Mouse (Mus musculus) midbrain, embryonic 14.5 days (tissue): Measurements from ENCODE around the gene Cbx7. TPM values are rescaled to one million over a fixed set of nuclear protein-coding genes. Genes with fewer than 3 reads are reported as not detected.
A peak's percentile ranks its signal among the peaks of the same experiment; 100 is the strongest.

ENCODE experiments used
- ATAC-seq: fragments of 200-750 bp; cut with Nextera tagmentation; 2 replicates; pipeline ENCODE4 v1.8.0; 2017; ENCODE audit warnings: moderate number of reproducible peaks, moderate library complexity; ENCODE audit not compliant: low FRiP score, low TSS enrichment
- DNase-seq: peaks from one replicate; pipeline ENCODE4 v3.0.0-alpha.2; 2015
- H3K27ac ChIP-seq: fragments of 300-500 bp; sonication (generic); replicated peaks from 2 replicates; pipeline ENCODE4 v1.5.1; 2014; ENCODE audit warnings: mild to moderate bottlenecking, low read depth, low read length, moderate library complexity
- H3K27me3 ChIP-seq: fragments of 300-500 bp; sonication (generic); 2 replicates; pipeline ENCODE4 v1.6.1; 2014; ENCODE audit warnings: low read length, control low read depth, mixed read lengths; ENCODE audit not compliant: control insufficient read depth, insufficient read depth
- H3K36me3 ChIP-seq: fragments of 300-500 bp; sonication (generic); 2 replicates; pipeline ENCODE4 v1.6.1; 2014; ENCODE audit warnings: low read length, control low read depth; ENCODE audit not compliant: control insufficient read depth, insufficient read depth
- H3K4me1 ChIP-seq: fragments of 300-500 bp; sonication (generic); 2 replicates; pipeline ENCODE4 v1.6.1; 2014; ENCODE audit warnings: mild to moderate bottlenecking, antibody characterized with exemption, low read length, control low read depth; ENCODE audit not compliant: control insufficient read depth, insufficient read depth
- H3K4me2 ChIP-seq: fragments of 300-500 bp; sonication (generic); 2 replicates; pipeline ENCODE4 v1.6.1; 2014; ENCODE audit warnings: mild to moderate bottlenecking, low read length, moderate library complexity
- H3K4me3 ChIP-seq: fragments of 300-500 bp; sonication (generic); replicated peaks from 2 replicates; pipeline ENCODE4 v1.5.1; 2014; ENCODE audit warnings: low read depth, low read length
- H3K9ac ChIP-seq: fragments of 300-500 bp; sonication (generic); replicated peaks from 2 replicates; pipeline ENCODE4 v1.6.1; 2014; ENCODE audit warnings: mild to moderate bottlenecking, low read length, moderate library complexity
- H3K9me3 ChIP-seq: fragments of 300-500 bp; sonication (generic); 2 replicates; pipeline ENCODE4 v1.6.1; 2016; ENCODE audit warnings: low read length, control low read depth, mixed read lengths; ENCODE audit not compliant: control insufficient read depth
- WGBS: fragments of 180-500 bp; shearing (Covaris S2); extraction: QIAGEN DNeasy Blood & Tissue Kit; methylation state at CpG from one replicate; pipeline ENCODE4 v1.1.7; 2014; 5-methylcytosine and 5-hydroxymethylcytosine counted together
- polyA plus RNA-seq: library from polyadenylated mRNA; unstranded; fragments of >200 nt; fragmentation: Nextera tagmentation; extraction: Ambion mirVana; gene quantifications from 2 replicates; pipeline ENCODE4 v1.2.1, GENCODE M21; 2014

Gene Cbx7
- polyA plus RNA-seq, 1 experiment from 2014 or later, result 4.4 TPM

DNA sequence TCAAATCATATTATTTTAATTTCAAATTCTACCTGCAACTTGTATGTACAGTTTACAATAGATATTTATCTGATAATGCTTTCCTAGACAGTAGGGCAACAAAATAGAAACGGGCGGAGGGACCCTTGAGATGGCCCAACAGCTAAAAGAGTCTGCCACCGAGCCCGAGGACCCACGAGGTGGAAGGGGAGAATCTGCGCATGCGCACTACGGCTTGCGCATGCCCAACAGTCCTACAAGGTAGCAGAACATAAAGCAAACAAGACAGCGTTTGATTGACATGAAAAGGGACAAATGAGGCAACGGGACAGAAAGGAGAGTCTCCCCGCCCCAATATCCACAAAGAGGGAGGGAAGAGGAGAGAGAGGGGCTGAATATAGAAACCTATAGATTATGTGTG is 31.9 kb downstream of the Cbx7 start:
- DNase-seq (no peak), ATAC-seq (no peak)
- WGBS, result 94% methylated on average over 12 of the region's 12 CpGs
- Histone ChIP-seq H3K4me1 (peaks cover 7% of the 10 kb centered on the region; the same call in 1 of the 2 replicates), H3K27ac (no peak overlapping the region), H3K4me2 (no peak overlapping the region), H3K9me3 (no peaks in the 10 kb centered on the region), H3K36me3 (no peaks in the 10 kb centered on the region), H3K4me3 (no peak overlapping the region), H3K27me3 (no peaks in the 10 kb centered on the region), H3K9ac (no peak overlapping the region)

DNA sequence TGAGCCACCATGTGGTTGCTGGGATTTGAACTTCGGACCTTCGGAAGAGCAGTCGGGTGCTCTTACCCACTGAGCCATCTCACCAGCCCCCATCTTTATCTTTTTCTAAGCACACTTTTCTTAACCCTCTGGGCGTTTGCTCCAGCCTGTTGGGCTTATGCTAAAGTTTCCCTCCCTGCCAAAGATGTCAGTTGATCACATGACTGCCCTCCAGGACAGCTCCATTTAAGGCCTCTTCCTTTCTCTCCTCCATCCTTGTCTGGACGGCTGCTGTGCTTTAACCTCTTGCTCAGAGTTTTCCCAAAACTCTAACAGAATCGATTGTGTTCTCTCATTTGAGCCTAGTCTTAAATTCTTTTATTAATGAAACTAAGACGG is 34.6 kb downstream of the Cbx7 start:
- Histone ChIP-seq H3K36me3 (no peaks in the 10 kb centered on the region), H3K4me3 (no peak overlapping the region), H3K9ac (no peak overlapping the region), H3K27ac (no peak overlapping the region), H3K9me3 (no peaks in the 10 kb centered on the region), H3K27me3 (peaks cover 9% of the 10 kb centered on the region; the same call in 1 of the 2 replicates), H3K4me1 (peaks cover 23% of the 10 kb centered on the region), H3K4me2 (no peak overlapping the region)
- no peak for DNase-seq
- ATAC-seq, result no peak
- 66% methylated on average over 7 of the region's 7 CpGs for WGBS

DNA sequence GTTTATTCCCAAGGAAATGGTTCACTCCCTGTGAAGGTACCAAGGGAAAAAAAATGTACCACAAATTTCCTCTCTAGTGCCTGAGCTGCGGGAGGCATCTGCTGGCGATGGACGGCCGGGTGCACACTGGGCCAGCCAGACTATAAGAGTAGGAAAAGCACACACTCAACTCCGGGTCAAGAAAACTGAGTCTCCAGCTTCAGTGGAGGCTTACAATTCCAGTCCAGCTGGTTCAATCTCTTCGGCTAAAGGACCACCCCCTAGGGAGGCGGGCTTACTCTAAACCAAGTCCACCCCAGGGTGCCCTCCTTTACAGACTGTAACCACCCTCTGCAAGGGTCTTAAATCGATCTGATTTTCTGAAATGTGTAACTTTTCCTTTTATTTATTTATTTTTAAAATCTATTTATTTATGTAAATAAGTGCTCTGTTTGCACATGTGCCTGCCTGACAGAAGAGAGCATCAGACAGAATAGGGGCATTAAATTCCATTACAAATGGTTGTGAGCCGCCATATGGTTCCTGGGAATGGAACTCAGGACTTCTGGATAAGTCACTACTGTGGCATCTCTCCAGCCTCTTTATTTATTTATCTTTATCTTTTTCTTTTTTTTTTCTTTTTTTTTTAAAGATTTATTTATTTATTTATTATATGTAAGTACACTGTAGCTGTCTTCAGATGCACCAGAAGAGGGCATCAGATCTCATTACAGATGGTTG is 35.1 kb downstream of the Cbx7 start:
- Histone ChIP-seq H3K9me3 (no peaks in the 10 kb centered on the region), H3K36me3 (no peaks in the 10 kb centered on the region), H3K9ac (no peak overlapping the region), H3K27me3 (peaks cover 9% of the 10 kb centered on the region; the same call in 1 of the 2 replicates), H3K4me1 (peaks cover 23% of the 10 kb centered on the region), H3K27ac (no peak overlapping the region), H3K4me2 (no peak overlapping the region), H3K4me3 (no peak overlapping the region)
- no peak for DNase-seq
- 35% methylated on average over 9 of the region's 9 CpGs for WGBS
- no peak for ATAC-seq

DNA sequence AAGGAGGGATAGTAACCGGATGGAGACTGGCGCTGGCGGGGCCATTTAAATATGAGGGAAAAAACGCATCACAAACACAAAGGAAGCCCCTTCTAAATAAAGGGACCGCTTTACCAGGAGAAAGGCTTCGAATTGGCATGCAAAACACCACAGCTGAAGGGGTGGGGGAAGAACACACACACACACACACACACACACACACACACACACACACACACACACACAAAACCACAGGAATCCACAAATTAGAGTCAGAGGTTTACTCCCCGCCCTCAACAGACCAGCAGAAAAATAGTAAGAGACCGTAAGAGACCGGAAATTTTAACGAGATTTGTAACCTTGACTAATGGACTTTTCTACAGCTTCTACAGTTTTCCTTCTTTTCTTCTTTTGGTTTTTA is 36.1 kb downstream of the Cbx7 start:
- no peaks in the 10 kb centered on the region for H3K9me3 ChIP-seq
- ATAC-seq, result no peak
- WGBS, result under 1% methylated on average over 10 of the region's 10 CpGs
- H3K9ac ChIP-seq, result no peak overlapping the region
- H3K27me3 ChIP-seq, result peaks cover 9% of the 10 kb centered on the region; the same call in 1 of the 2 replicates
- DNase-seq, result peak; percentile 50
- no peak overlapping the region for H3K27ac ChIP-seq
- H3K4me2 ChIP-seq, result peak overlapping the region; percentile 43
- H3K4me3 ChIP-seq, result 0 out of 2 replicates have a peak overlapping the region, but pooled peaks have one; percentile 2
- no peaks in the 10 kb centered on the region for H3K36me3 ChIP-seq
- peaks cover 23% of the 10 kb centered on the region for H3K4me1 ChIP-seq

DNA sequence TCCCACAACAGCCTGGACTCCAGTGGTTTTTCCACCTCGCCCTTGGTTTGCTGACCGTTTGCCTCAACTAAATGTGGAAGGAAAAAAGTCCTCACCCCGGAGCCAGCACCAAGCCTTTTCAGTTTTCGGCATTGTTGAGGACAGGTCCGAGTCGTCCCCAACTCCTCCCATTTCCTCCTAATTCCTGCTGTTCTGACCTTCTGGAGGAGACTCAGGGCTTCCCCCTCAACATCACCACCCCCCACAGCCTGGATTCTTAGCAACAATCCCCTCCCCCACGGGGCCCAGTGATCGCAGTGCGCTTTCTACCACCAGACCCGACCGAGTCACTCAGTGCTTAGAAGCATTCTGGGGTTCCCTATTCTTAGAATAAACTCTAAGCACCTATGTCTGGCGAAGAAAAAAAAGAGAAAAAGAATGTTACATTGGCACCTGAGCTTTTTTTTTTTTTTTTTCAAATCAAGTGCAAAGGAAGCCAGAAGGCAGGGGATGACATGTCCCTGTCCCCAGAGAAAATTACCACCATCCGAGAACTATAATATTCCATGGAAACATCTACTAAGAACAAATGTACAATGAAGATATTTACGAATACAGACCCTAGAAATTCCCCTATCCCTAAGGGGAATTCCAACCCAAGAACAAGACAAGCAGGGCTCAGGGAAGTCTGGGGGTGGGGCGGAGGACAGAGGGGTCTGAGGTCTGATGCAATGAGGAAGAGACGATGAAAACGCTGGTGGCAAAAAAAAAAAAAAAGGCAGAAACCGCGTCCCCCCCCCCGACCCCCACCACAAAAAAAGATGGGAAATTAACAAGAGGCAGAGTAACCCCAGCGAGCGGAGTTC is 37.0 kb downstream of the Cbx7 start:
- Histone ChIP-seq H3K4me1 (peaks cover 23% of the 10 kb centered on the region), H3K27ac (no peak overlapping the region), H3K4me2 (peak overlapping the region; percentile 43), H3K9ac (no peak overlapping the region), H3K4me3 (peak overlapping the region; percentile 57; the same call in 1 of the 2 replicates), H3K36me3 (no peaks in the 10 kb centered on the region), H3K27me3 (peaks cover 9% of the 10 kb centered on the region; the same call in 1 of the 2 replicates), H3K9me3 (no peaks in the 10 kb centered on the region)
- WGBS, result 2% methylated on average over 22 of the region's 22 CpGs
- ATAC-seq (no peak), DNase-seq (peak; percentile 44)

DNA sequence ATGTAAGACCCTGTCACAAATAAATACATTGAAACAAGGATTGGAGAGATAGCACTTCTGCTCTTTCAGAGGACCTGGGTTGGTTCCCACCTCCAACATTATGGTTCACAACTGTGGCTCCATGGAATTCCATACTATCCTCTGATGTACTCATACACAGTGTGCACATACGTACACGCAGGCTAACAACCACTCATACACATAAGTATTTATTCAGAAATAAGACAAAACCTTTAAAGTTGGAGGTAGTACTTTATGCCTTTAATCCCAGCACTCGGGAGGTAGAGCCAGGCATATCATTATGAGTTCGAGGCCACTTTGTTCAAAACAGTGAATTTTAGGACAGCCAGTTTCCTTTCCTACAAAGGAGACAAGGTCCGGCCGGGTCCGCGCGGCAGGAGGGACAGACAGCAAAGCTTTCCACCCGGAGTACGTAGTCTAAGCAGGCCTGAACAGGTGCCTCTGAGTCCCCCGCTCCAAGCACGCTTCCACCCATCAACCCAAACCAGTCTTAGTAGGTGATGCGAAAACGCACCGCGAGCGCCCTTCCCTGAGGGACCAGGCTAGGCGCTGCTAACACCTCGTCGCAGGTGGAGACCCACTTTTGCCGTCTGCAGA is 37.8 kb downstream of the Cbx7 start:
- Histone ChIP-seq H3K4me3 (peak overlapping the region; percentile 57), H3K9ac (no peak overlapping the region), H3K4me2 (peak overlapping the region; percentile 79), H3K9me3 (no peaks in the 10 kb centered on the region), H3K36me3 (no peaks in the 10 kb centered on the region), H3K4me1 (peaks cover 23% of the 10 kb centered on the region), H3K27ac (no peak overlapping the region), H3K27me3 (peaks cover 9% of the 10 kb centered on the region; the same call in 1 of the 2 replicates)
- no peak for DNase-seq
- 5% methylated on average over 22 of the region's 22 CpGs for WGBS
- peak; percentile 27; the same call in 1 of the 2 replicates for ATAC-seq

DNA sequence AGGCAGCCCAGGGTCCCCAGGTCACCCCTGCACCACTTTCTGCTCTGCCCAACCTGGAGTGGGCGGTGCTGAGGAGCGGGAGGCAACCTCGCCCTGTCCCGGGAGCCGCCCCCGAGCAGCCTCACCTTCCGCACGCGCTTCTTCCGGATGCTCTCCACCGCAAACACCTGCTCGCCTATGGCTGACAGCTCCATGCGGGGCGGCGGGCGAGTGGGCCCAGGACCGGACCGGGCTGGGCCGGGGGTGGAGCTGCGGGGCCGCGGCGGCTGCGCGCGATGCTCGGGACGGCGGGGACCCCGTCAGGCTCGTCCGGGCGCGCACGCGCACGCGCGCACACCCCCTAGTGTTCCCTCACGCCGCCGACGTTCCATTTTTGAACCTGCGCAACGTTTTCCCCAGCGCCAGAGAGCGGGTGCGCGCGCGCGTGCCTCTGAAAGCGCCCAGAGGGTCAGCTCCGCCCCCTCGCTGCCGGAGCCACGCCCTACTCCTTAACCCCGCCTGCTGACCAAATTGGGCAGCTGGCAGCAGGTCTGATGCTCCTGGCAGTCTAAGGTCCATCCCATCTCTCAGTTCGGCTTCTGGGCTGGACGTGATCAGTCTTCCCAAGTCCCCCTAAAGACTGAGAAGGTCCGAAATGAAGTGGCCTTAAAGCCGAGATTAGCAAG is 38.5 kb downstream of the Cbx7 start:
- ATAC-seq, result peak; percentile 48; the same call in 1 of the 2 replicates
- Histone ChIP-seq H3K4me2 (peak overlapping the region; percentile 79), H3K36me3 (no peaks in the 10 kb centered on the region), H3K4me1 (peaks cover 25% of the 10 kb centered on the region), H3K27ac (0 out of 2 replicates have a peak overlapping the region, but pooled peaks have one; percentile 13), H3K4me3 (peak overlapping the region; percentile 57), H3K9ac (peak overlapping the region; percentile 63), H3K9me3 (no peaks in the 10 kb centered on the region), H3K27me3 (peaks cover 9% of the 10 kb centered on the region; the same call in 1 of the 2 replicates)
- peak; percentile 93 for DNase-seq
- under 1% methylated on average over 62 of the region's 62 CpGs for WGBS

DNA sequence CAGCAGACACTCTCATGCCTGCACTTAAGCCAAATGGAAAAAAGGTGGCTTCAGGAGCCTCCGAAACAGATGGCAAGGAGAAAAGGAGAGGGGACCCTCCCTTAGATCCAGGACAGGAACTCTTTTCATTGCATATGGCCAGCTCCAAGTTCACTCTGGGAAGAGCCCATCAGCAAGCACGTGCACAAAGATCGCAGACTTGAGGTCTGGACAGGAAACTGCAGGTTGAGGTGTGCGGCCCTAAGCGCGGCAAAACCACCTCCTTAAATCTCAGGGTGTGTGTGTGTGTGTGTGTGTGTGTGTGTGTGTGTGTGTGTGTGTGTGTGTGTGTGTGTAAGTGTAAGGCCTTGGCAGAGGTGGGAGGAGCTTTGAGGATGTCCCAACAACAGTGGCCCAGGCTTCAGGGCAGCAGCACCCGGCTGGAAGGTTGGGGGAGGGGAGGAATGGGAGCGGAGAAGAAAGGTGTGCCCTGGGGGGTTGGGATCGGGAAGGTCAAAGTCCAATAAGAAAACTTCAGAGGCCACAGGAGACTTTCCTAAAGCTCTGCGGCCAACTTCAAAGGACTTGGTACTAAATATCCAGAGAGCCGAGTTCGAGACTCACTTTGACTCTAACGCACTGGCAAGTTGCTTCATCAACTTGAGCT is 39.3 kb downstream of the Cbx7 start:
- no peak for ATAC-seq
- DNase-seq, result peak; percentile 16
- no peaks in the 10 kb centered on the region for H3K36me3 ChIP-seq
- H3K4me3 ChIP-seq, result peak overlapping the region; percentile 57
- H3K4me2 ChIP-seq, result peak overlapping the region; percentile 79
- H3K27me3 ChIP-seq, result peaks cover 9% of the 10 kb centered on the region; the same call in 1 of the 2 replicates
- no peak overlapping the region for H3K27ac ChIP-seq
- WGBS, result 18% methylated on average over 13 of the region's 13 CpGs
- H3K9ac ChIP-seq, result no peak overlapping the region
- peaks cover 29% of the 10 kb centered on the region for H3K4me1 ChIP-seq
- H3K9me3 ChIP-seq, result no peaks in the 10 kb centered on the region
